Mouse (Mus musculus): ENCODE measurements around the gene Zfp12.
A peak's percentile ranks its signal among the peaks of the same experiment; 100 is the strongest.
"Not testable (repeated sequence)": the region's sequence is repeated elsewhere in the genome, so short reads cannot be mapped to it uniquely, and the experiment has no call there.

The Zfp12 gene

GRCm38 (mm10) chr5:143235028-143235693 lies at the start of gene Zfp12:
Gene Zfp12, plus strand, starts transcription at chr5:143235163.
- peak; percentile 70 for DNase-seq (ENCODE audit: low spot score)

GRCm38 (mm10) chr5:143188014-143188413 lies 46.9 kb upstream of the Zfp12 start:
- not testable (repeated sequence) for DNase-seq (ENCODE audit: low spot score)

GRCm38 (mm10) chr5:143192806-143193205 lies 42.2 kb upstream of the Zfp12 start:
- DNase-seq (ENCODE audit: low spot score), result no peak

- DNase-seq (ENCODE audit: low spot score), result not testable (repeated sequence)
These were observed 40.2 kb upstream of the Zfp12 start for GRCm38 (mm10) chr5:143194747-143195146.

GRCm38 (mm10) chr5:143195166-143195565 lies 39.8 kb upstream of the Zfp12 start:
- DNase-seq (ENCODE audit: low spot score), result no peak

GRCm38 (mm10) chr5:143196506-143196905 lies 38.5 kb upstream of the Zfp12 start:
- no peak for DNase-seq (ENCODE audit: low spot score)

- DNase-seq (ENCODE audit: low spot score), result no peak
These were observed 29.9 kb upstream of the Zfp12 start for GRCm38 (mm10) chr5:143205015-143205414.

GRCm38 (mm10) chr5:143213832-143214231 lies 21.1 kb upstream of the Zfp12 start:
- no peak for DNase-seq (ENCODE audit: low spot score)

- no peak for DNase-seq (ENCODE audit: low spot score)
These were observed 14.0 kb upstream of the Zfp12 start for GRCm38 (mm10) chr5:143220996-143221395.

- DNase-seq (ENCODE audit: low spot score), result no peak
These were observed 12.7 kb upstream of the Zfp12 start for GRCm38 (mm10) chr5:143222287-143222686.

GRCm38 (mm10) chr5:143226790-143227189 lies 8.2 kb upstream of the Zfp12 start, which contains the start of gene Spdye4a:
Gene Spdye4a, minus strand, starts transcription at chr5:143226890.
- no peak for DNase-seq (ENCODE audit: low spot score)

GRCm38 (mm10) chr5:143236036-143236435 lies 1.1 kb downstream of the Zfp12 start:
- DNase-seq (ENCODE audit: low spot score), result no peak

GRCm38 (mm10) chr5:143244926-143245325 lies 10.0 kb downstream of the Zfp12 start:
- DNase-seq (ENCODE audit: low spot score), result no peak

GRCm38 (mm10) chr5:143252039-143252438 lies 17.1 kb downstream of the Zfp12 start:
- DNase-seq (ENCODE audit: low spot score), result no peak

GRCm38 (mm10) chr5:143252791-143253185 lies 17.8 kb downstream of the Zfp12 start:
- no peak for DNase-seq (ENCODE audit: low spot score)

GRCm38 (mm10) chr5:143253186-143253880 lies 18.4 kb downstream of the Zfp12 start:
- no peak for DNase-seq (ENCODE audit: low spot score)

- DNase-seq (ENCODE audit: low spot score), result no peak
These were observed 19.0 kb downstream of the Zfp12 start for GRCm38 (mm10) chr5:143253881-143254486.

- no peak for DNase-seq (ENCODE audit: low spot score)
These were observed 19.6 kb downstream of the Zfp12 start for GRCm38 (mm10) chr5:143254487-143255130.

GRCm38 (mm10) chr5:143255131-143255519 lies 20.2 kb downstream of the Zfp12 start:
- DNase-seq (ENCODE audit: low spot score), result no peak

GRCm38 (mm10) chr5:143255802-143256201 lies 20.8 kb downstream of the Zfp12 start:
- DNase-seq (ENCODE audit: low spot score), result no peak

GRCm38 (mm10) chr5:143261636-143262035 lies 26.7 kb downstream of the Zfp12 start:
- no peak for DNase-seq (ENCODE audit: low spot score)

- no peak for DNase-seq (ENCODE audit: low spot score)
These were observed 29.7 kb downstream of the Zfp12 start for GRCm38 (mm10) chr5:143264689-143265088.

- DNase-seq (ENCODE audit: low spot score), result no peak
These were observed 30.4 kb downstream of the Zfp12 start for GRCm38 (mm10) chr5:143265409-143265808.
